Mouse (Mus musculus) neural tube, embryonic 15.5 days (tissue): ENCODE results near the gene Farp2. TPM values are rescaled to one million over a fixed set of nuclear protein-coding genes. Genes with fewer than 3 reads are reported as not detected.
"Not testable (repeated sequence)": the region's sequence is repeated elsewhere in the genome, so short reads cannot be mapped to it uniquely, and the experiment has no call there.

Experiments
- ATAC-seq: fragments of 200-750 bp; cut with Nextera tagmentation; 2 replicates; pipeline ENCODE4 v1.8.0; 2017; ENCODE audit warnings: mild to moderate bottlenecking, moderate TSS enrichment, moderate library complexity; ENCODE audit not compliant: low FRiP score
- H3K27ac ChIP-seq: fragments of 300-500 bp; sonication (generic); replicated peaks from 2 replicates; pipeline ENCODE4 v1.5.1; 2015; ENCODE audit warnings: mild to moderate bottlenecking, inconsistent platforms
- H3K27me3 ChIP-seq: fragments of 300-500 bp; sonication (generic); replicated peaks from 2 replicates; pipeline ENCODE4 v1.6.1; 2015; ENCODE audit warnings: inconsistent platforms
- H3K36me3 ChIP-seq: fragments of 300-500 bp; sonication (generic); 2 replicates; pipeline ENCODE4 v1.6.1; 2015; ENCODE audit warnings: inconsistent platforms
- H3K4me1 ChIP-seq: fragments of 300-500 bp; sonication (generic); 2 replicates; pipeline ENCODE4 v1.6.1; 2015; ENCODE audit warnings: inconsistent platforms
- H3K4me2 ChIP-seq: fragments of 300-500 bp; sonication (generic); 2 replicates; pipeline ENCODE4 v1.6.1; 2015; ENCODE audit warnings: inconsistent platforms, mild to moderate bottlenecking, moderate library complexity
- H3K4me3 ChIP-seq: fragments of 300-500 bp; sonication (generic); replicated peaks from 2 replicates; pipeline ENCODE4 v1.5.1; 2015; ENCODE audit warnings: mild to moderate bottlenecking, inconsistent platforms
- H3K9ac ChIP-seq: fragments of 300-500 bp; sonication (generic); replicated peaks from 2 replicates; pipeline ENCODE4 v1.6.1; 2015; ENCODE audit warnings: mild to moderate bottlenecking, inconsistent platforms
- H3K9me3 ChIP-seq: fragments of 300-500 bp; sonication (generic); replicated peaks from 2 replicates; pipeline ENCODE4 v1.6.1; 2016; ENCODE audit warnings: inconsistent platforms
- WGBS: fragments of 180-500 bp; shearing (Covaris S2); methylation state at CpG from one replicate; pipeline ENCODE4 v1.1.7; 2015; ENCODE audit warnings: mixed read lengths; 5-methylcytosine and 5-hydroxymethylcytosine counted together
- polyA plus RNA-seq: library from polyadenylated mRNA; unstranded; fragments of >200 nt; fragmentation: Nextera tagmentation; extraction: Ambion mirVana; gene quantifications from 2 replicates; pipeline ENCODE4 v1.2.1, GENCODE M21; 2015

The Farp2 gene
- polyA plus RNA-seq, 1 experiment from 2014 or later = 4.9 TPM

GRCm38 (mm10) chr1:93506944-93507676 is 4.8 kb upstream of the Farp2 start:
- no peaks in the 10 kb centered on the region for H3K9me3 ChIP-seq
- peaks cover 40% of the 10 kb centered on the region for H3K36me3 ChIP-seq
- peaks cover 9% of the 10 kb centered on the region for H3K4me1 ChIP-seq
- H3K4me2 ChIP-seq = no peak overlapping the region
- no peak overlapping the region for H3K27ac ChIP-seq
- ATAC-seq = peak; percentile 51; the same call in 1 of the 2 replicates
- 46% methylated on average over 10 of the region's 10 CpGs for WGBS
- H3K9ac ChIP-seq = no peak overlapping the region
- H3K4me3 ChIP-seq = no peak overlapping the region
- no peaks in the 10 kb centered on the region for H3K27me3 ChIP-seq

GRCm38 (mm10) chr1:93508576-93508975 is 3.3 kb upstream of the Farp2 start:
- not testable (repeated sequence) for H3K27ac ChIP-seq, H3K4me3 ChIP-seq, ATAC-seq, H3K9ac ChIP-seq, H3K4me2 ChIP-seq, H3K9me3 ChIP-seq, H3K27me3 ChIP-seq
- H3K4me1 ChIP-seq = peaks cover 23% of the 10 kb centered on the region
- WGBS = 41% methylated on average over 1 of the region's 1 CpGs
- peaks cover 32% of the 10 kb centered on the region for H3K36me3 ChIP-seq

GRCm38 (mm10) chr1:93512351-93512690 is 442 bp downstream of the Farp2 start:
- peak overlapping the region; percentile 79 for H3K4me3 ChIP-seq
- H3K27ac ChIP-seq = peak overlapping the region; percentile 80
- peak overlapping the region; percentile 84 for H3K4me2 ChIP-seq
- H3K9ac ChIP-seq = peak overlapping the region; percentile 68
- no peaks in the 10 kb centered on the region for H3K27me3 ChIP-seq
- peak; percentile 71 for ATAC-seq
- 2% methylated on average over 15 of the region's 15 CpGs for WGBS
- H3K4me1 ChIP-seq = peaks cover 28% of the 10 kb centered on the region
- H3K9me3 ChIP-seq = no peaks in the 10 kb centered on the region
- peaks cover 9% of the 10 kb centered on the region for H3K36me3 ChIP-seq

- H3K36me3 ChIP-seq = peaks cover 6% of the 10 kb centered on the region
- peaks cover 28% of the 10 kb centered on the region for H3K4me1 ChIP-seq
- no peak overlapping the region for H3K27ac ChIP-seq
- WGBS = 82% methylated on average over 14 of the region's 14 CpGs
- peak overlapping the region; percentile 84 for H3K4me2 ChIP-seq
- H3K9me3 ChIP-seq = no peaks in the 10 kb centered on the region
- H3K4me3 ChIP-seq = no peak overlapping the region
- 0 out of 2 replicates have a peak overlapping the region, but pooled peaks have one; percentile 68 for H3K9ac ChIP-seq
- ATAC-seq = no peak
- no peaks in the 10 kb centered on the region for H3K27me3 ChIP-seq
Observed at GRCm38 (mm10) chr1:93513221-93513620, 1.3 kb downstream of the Farp2 start.

- 90% methylated on average over 2 of the region's 2 CpGs for WGBS
- ATAC-seq = no peak
- no peak overlapping the region for H3K4me3 ChIP-seq
- no peak overlapping the region for H3K9ac ChIP-seq
- H3K27ac ChIP-seq = no peak overlapping the region
- no peaks in the 10 kb centered on the region for H3K36me3 ChIP-seq
- no peaks in the 10 kb centered on the region for H3K27me3 ChIP-seq
- no peaks in the 10 kb centered on the region for H3K9me3 ChIP-seq
- H3K4me2 ChIP-seq = no peak overlapping the region
- no peaks in the 10 kb centered on the region for H3K4me1 ChIP-seq
Observed at GRCm38 (mm10) chr1:93521491-93521890, 9.6 kb downstream of the Farp2 start.

GRCm38 (mm10) chr1:93522325-93522724 is 10.4 kb downstream of the Farp2 start:
- Histone ChIP-seq H3K27ac (no peak overlapping the region), H3K4me1 (no peaks in the 10 kb centered on the region), H3K27me3 (no peaks in the 10 kb centered on the region), H3K9me3 (no peaks in the 10 kb centered on the region), H3K4me2 (no peak overlapping the region), H3K4me3 (no peak overlapping the region), H3K9ac (no peak overlapping the region), H3K36me3 (no peaks in the 10 kb centered on the region)
- ATAC-seq = no peak
- 63% methylated on average over 1 of the region's 1 CpGs for WGBS

GRCm38 (mm10) chr1:93529801-93530200 is 17.9 kb downstream of the Farp2 start:
- no peak overlapping the region for H3K4me2 ChIP-seq
- peaks cover 14% of the 10 kb centered on the region; the same call in 1 of the 2 replicates for H3K36me3 ChIP-seq
- H3K4me3 ChIP-seq = no peak overlapping the region
- H3K27ac ChIP-seq = no peak overlapping the region
- H3K4me1 ChIP-seq = no peaks in the 10 kb centered on the region
- no peak for ATAC-seq
- no peak overlapping the region for H3K9ac ChIP-seq
- H3K9me3 ChIP-seq = no peaks in the 10 kb centered on the region
- whole genome bisulfite sequencing = 92% methylated on average over 6 of the region's 6 CpGs
- H3K27me3 ChIP-seq = no peaks in the 10 kb centered on the region

- Histone ChIP-seq H3K36me3 (peaks cover 11% of the 10 kb centered on the region; the same call in 1 of the 2 replicates), H3K9me3 (no peaks in the 10 kb centered on the region), H3K9ac (no peak overlapping the region), H3K27me3 (no peaks in the 10 kb centered on the region), H3K4me1 (no peaks in the 10 kb centered on the region), H3K27ac (no peak overlapping the region), H3K4me2 (no peak overlapping the region), H3K4me3 (no peak overlapping the region)
- 90% methylated on average over 6 of the region's 6 CpGs for WGBS
- no peak for ATAC-seq
Observed at GRCm38 (mm10) chr1:93537227-93537626, 25.3 kb downstream of the Farp2 start.

GRCm38 (mm10) chr1:93543196-93543595 is 31.3 kb downstream of the Farp2 start:
- H3K27me3 ChIP-seq = no peaks in the 10 kb centered on the region
- no peak overlapping the region for H3K9ac ChIP-seq
- no peak overlapping the region for H3K27ac ChIP-seq
- no peaks in the 10 kb centered on the region; the same call in 1 of the 2 replicates for H3K36me3 ChIP-seq
- no peaks in the 10 kb centered on the region for H3K4me1 ChIP-seq
- no peak for ATAC-seq
- H3K4me3 ChIP-seq = no peak overlapping the region
- H3K9me3 ChIP-seq = no peaks in the 10 kb centered on the region
- H3K4me2 ChIP-seq = no peak overlapping the region
- WGBS = 72% methylated on average over 2 of the region's 2 CpGs

- no peaks in the 10 kb centered on the region for H3K27me3 ChIP-seq
- H3K27ac ChIP-seq = no peak overlapping the region
- H3K4me3 ChIP-seq = no peak overlapping the region
- H3K4me1 ChIP-seq = no peaks in the 10 kb centered on the region
- ATAC-seq = no peak
- no peak overlapping the region for H3K4me2 ChIP-seq
- WGBS = 88% methylated on average over 1 of the region's 1 CpGs
- no peaks in the 10 kb centered on the region for H3K9me3 ChIP-seq
- H3K9ac ChIP-seq = no peak overlapping the region
- no peaks in the 10 kb centered on the region for H3K36me3 ChIP-seq
Observed at GRCm38 (mm10) chr1:93547286-93547685, 35.4 kb downstream of the Farp2 start.

GRCm38 (mm10) chr1:93551427-93551826 is 39.5 kb downstream of the Farp2 start:
- Histone ChIP-seq H3K9ac (no peak overlapping the region), H3K4me3 (no peak overlapping the region), H3K4me1 (no peaks in the 10 kb centered on the region), H3K9me3 (no peaks in the 10 kb centered on the region), H3K36me3 (no peaks in the 10 kb centered on the region), H3K27me3 (no peaks in the 10 kb centered on the region), H3K4me2 (no peak overlapping the region), H3K27ac (no peak overlapping the region)
- ATAC-seq = no peak
- 86% methylated on average over 5 of the region's 5 CpGs for WGBS

GRCm38 (mm10) chr1:93563224-93563623 is 51.3 kb downstream of the Farp2 start:
- Histone ChIP-seq H3K4me2 (no peak overlapping the region), H3K4me3 (no peak overlapping the region), H3K27me3 (no peaks in the 10 kb centered on the region), H3K4me1 (no peaks in the 10 kb centered on the region), H3K9ac (no peak overlapping the region), H3K9me3 (no peaks in the 10 kb centered on the region), H3K27ac (no peak overlapping the region), H3K36me3 (no peaks in the 10 kb centered on the region)
- WGBS = 89% methylated on average over 7 of the region's 7 CpGs
- ATAC-seq = no peak
